Mouse (Mus musculus) stomach, postnatal 0 days (tissue): ENCODE results near the gene 1700010B08Rik. TPM values are rescaled to one million over a fixed set of nuclear protein-coding genes. Genes with fewer than 3 reads are reported as not detected.
A peak's percentile ranks its signal among the peaks of the same experiment; 100 is the strongest.
"Not testable (repeated sequence)": the region's sequence is repeated elsewhere in the genome, so short reads cannot be mapped to it uniquely, and the experiment has no call there.

ENCODE experiments used
- ATAC-seq: fragments of 200-750 bp; cut with Nextera tagmentation; 2 replicates; pipeline ENCODE4 v1.8.0; 2017; ENCODE audit not compliant: low FRiP score, low TSS enrichment
- DNase-seq: peaks from one replicate; pipeline ENCODE4 v3.0.0-alpha.2; 2016; ENCODE audit warnings: low spot score
- H3K27ac ChIP-seq: fragments of 300-500 bp; sonication (generic); replicated peaks from 2 replicates; pipeline ENCODE4 v1.5.1; 2014; ENCODE audit warnings: mild to moderate bottlenecking, control low read depth
- H3K27me3 ChIP-seq: fragments of 300-500 bp; sonication (generic); 2 replicates; pipeline ENCODE4 v1.6.1; 2014; ENCODE audit warnings: low read length; ENCODE audit not compliant: control insufficient read depth, insufficient read depth
- H3K36me3 ChIP-seq: fragments of 300-500 bp; sonication (generic); 2 replicates; pipeline ENCODE4 v1.6.1; 2014; ENCODE audit warnings: low read length, mixed read lengths; ENCODE audit not compliant: control insufficient read depth, insufficient read depth
- H3K4me1 ChIP-seq: fragments of 300-500 bp; sonication (generic); replicated peaks from 2 replicates; pipeline ENCODE4 v1.6.1; 2014; ENCODE audit warnings: antibody characterized with exemption; ENCODE audit not compliant: control insufficient read depth, insufficient read depth
- H3K4me2 ChIP-seq: fragments of 300-500 bp; sonication (generic); replicated peaks from 2 replicates; pipeline ENCODE4 v1.6.1; 2014; ENCODE audit warnings: low read depth, mild to moderate bottlenecking, control low read depth, moderate library complexity
- H3K4me3 ChIP-seq: fragments of 300-500 bp; sonication (generic); 2 replicates; pipeline ENCODE4 v1.5.1; 2014; ENCODE audit warnings: low read depth, low read length, control low read depth
- H3K9ac ChIP-seq: fragments of 300-500 bp; sonication (generic); 2 replicates; pipeline ENCODE4 v1.6.1; 2014; ENCODE audit warnings: mild to moderate bottlenecking, low read length, control low read depth, mixed read lengths
- H3K9me3 ChIP-seq: fragments of 300-500 bp; sonication (generic); 2 replicates; pipeline ENCODE4 v1.6.1; 2016; ENCODE audit warnings: low read length; ENCODE audit not compliant: control insufficient read depth
- CTCF ChIP-seq: IDR thresholded peaks from 2 replicates; pipeline ENCODE4 v1.5.1; 2016; ENCODE audit warnings: antibody characterized with exemption, low read depth, mild to moderate bottlenecking, moderate library complexity
- EP300 ChIP-seq: optimal IDR thresholded peaks from 2 replicates; pipeline ENCODE3; 2016; ENCODE audit warnings: antibody characterized with exemption
- WGBS: fragments of 180-500 bp; shearing (Covaris S2); extraction: QIAGEN DNeasy Blood & Tissue Kit; methylation state at CpG from one replicate; pipeline ENCODE4 v1.1.7; 2014; 5-methylcytosine and 5-hydroxymethylcytosine counted together
- polyA plus RNA-seq: library from polyadenylated mRNA; unstranded; fragments of >200 nt; fragmentation: Nextera tagmentation; extraction: Ambion mirVana; gene quantifications from 2 replicates; pipeline ENCODE4 v1.2.1, GENCODE M21; 2015

Gene 1700010B08Rik
- polyA plus RNA-seq, 1 experiment from 2014 or later, result not detected

DNA sequence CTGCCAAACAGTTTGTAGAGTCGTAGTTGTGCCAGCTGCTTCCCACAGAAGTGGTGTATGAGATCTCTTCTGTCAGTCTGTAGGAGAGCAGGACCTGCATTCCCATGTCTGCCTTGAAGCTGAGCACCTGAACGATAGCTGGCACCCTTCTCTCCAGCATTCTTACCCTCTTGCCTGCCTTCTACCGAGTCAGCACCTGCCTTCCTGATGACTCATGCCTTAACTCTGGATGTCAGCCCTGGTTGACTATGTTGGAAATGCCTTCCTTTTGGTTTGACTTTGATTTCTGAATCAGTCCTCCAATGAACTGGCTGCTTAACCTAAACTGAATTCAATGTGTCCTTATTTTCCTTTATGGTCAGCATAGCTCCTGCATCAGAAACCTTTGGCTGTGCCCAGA is 20.4 kb upstream of the 1700010B08Rik start:
- no peaks in the 10 kb centered on the region for H3K27me3 ChIP-seq
- H3K27ac ChIP-seq, result no peak overlapping the region
- H3K4me3 ChIP-seq, result no peak overlapping the region
- H3K36me3 ChIP-seq, result peaks cover 25% of the 10 kb centered on the region
- no peak for ATAC-seq
- no peaks in the 10 kb centered on the region for H3K4me1 ChIP-seq
- no peak for DNase-seq
- TF ChIP-seq EP300, result no peak
- TF ChIP-seq CTCF, result no peak
- no peak overlapping the region for H3K4me2 ChIP-seq
- H3K9ac ChIP-seq, result no peak overlapping the region
- no peaks in the 10 kb centered on the region for H3K9me3 ChIP-seq
- 53% methylated on average over 3 of the region's 3 CpGs for WGBS

DNA sequence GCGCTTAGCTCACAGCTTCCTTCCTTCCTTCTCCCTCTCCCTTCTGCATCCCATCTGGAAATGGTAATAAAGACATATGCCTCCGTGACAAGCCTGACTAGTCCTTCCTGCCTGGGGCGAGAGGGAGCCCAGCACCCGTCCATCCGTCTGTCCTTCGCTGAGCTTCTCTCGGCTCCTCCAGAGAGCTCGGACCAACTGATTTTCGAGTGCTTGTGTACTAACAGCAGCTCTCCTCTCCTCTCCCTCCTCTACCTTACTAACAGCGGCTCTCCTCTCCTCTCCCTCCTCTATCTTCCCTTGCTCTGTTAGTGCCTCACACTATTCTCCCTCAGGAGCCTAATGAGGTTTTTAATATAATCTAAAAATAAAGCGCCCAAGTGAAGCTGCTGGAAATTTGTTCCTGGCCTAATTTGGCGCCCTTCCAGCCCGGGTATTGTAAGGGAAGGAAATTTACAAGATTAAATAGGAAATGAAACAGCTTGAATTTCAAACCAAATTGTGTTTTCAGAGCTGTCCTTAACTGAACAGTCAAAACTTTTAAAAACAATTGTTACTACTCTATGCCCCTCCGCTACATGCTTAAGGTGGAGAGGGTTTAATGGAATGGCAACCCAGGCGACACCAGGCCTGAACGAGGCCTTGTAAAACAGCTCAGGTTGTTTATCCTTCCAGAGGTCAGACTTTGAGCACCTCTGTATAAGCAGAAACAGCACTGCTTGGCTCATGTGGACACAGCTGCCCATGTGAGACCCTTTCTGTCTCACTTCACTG is 16.9 kb upstream of the 1700010B08Rik start:
- H3K4me1 ChIP-seq, result no peaks in the 10 kb centered on the region
- H3K27me3 ChIP-seq, result no peaks in the 10 kb centered on the region
- TF ChIP-seq EP300 (no peak), CTCF (no peak)
- H3K36me3 ChIP-seq, result peaks cover 21% of the 10 kb centered on the region
- no peaks in the 10 kb centered on the region for H3K9me3 ChIP-seq
- ATAC-seq (no peak), DNase-seq (no peak)
- H3K9ac ChIP-seq, result no peak overlapping the region
- 66% methylated on average over 16 of the region's 16 CpGs for WGBS
- H3K4me2 ChIP-seq, result no peak overlapping the region
- no peak overlapping the region for H3K4me3 ChIP-seq
- 0 out of 2 replicates have a peak overlapping the region, but pooled peaks have one; percentile 18 for H3K27ac ChIP-seq

DNA sequence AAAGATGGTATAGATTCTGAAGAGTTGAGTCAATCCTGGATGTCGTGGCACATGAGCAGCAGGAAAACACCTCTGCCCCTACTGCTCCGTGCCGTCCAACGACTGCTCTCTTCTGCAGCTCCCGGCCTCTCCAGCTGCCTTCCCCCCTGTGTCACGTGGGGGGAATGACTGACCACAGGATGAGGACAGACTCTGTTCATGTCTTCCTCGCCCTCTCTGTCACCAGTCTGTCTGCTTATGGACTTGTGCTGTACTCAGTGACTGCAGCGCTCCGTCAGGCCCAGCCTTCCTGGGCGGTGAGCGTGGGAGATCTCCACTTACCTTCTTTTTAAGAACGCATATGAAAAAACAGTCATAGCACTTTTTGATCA is 16.4 kb upstream of the 1700010B08Rik start:
- Histone ChIP-seq H3K27ac (no peak overlapping the region), H3K9me3 (no peaks in the 10 kb centered on the region), H3K4me2 (no peak overlapping the region), H3K36me3 (peaks cover 19% of the 10 kb centered on the region), H3K4me3 (no peak overlapping the region), H3K9ac (no peak overlapping the region), H3K4me1 (no peaks in the 10 kb centered on the region), H3K27me3 (no peaks in the 10 kb centered on the region)
- no peak for DNase-seq
- ATAC-seq, result no peak
- 77% methylated on average over 12 of the region's 12 CpGs for WGBS
- TF ChIP-seq CTCF (no peak), EP300 (no peak)

DNA sequence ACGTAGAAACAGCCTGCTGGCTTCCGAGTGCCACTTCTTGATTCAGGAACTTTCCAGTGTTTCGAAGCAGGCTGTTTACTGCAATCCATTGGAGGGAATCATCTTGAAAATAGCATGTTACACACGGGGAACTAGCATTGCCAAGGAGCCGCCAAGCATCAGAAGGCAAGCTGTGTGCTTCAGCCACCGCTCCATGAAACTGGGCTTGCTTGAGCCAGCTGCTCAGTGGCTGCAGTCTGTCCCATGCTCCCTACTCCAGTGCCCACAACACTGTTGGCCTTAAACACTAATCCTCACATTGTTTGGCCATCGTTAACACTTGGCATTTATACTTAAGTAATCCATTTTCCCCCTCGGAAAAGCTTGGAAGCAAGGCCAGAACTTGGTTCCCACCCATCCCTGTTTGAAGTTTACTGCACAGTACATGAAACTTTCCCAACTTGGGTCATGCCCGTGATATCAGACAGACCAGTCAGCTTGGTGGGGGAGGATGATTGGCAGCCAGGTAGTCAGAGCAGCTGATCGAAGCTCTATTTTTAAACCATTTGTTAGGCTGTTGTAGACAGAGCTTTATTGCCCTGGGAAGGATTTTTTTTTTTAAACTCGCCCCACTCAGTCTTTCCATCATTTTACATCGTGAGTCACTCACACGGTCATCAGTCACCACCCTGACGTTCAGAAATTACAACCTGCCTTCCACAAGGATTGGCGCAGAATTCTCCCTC is 13.2 kb upstream of the 1700010B08Rik start:
- no peak overlapping the region for H3K27ac ChIP-seq
- WGBS, result 75% methylated on average over 15 of the region's 15 CpGs
- no peak overlapping the region for H3K4me2 ChIP-seq
- ATAC-seq, result peak; percentile 34; the same call in 1 of the 2 replicates
- DNase-seq, result no peak
- no peak overlapping the region for H3K4me3 ChIP-seq
- H3K4me1 ChIP-seq, result no peaks in the 10 kb centered on the region
- no peaks in the 10 kb centered on the region for H3K27me3 ChIP-seq
- TF ChIP-seq EP300 (no peak), CTCF (no peak)
- H3K9ac ChIP-seq, result no peak overlapping the region
- peaks cover 13% of the 10 kb centered on the region for H3K36me3 ChIP-seq
- H3K9me3 ChIP-seq, result no peaks in the 10 kb centered on the region

DNA sequence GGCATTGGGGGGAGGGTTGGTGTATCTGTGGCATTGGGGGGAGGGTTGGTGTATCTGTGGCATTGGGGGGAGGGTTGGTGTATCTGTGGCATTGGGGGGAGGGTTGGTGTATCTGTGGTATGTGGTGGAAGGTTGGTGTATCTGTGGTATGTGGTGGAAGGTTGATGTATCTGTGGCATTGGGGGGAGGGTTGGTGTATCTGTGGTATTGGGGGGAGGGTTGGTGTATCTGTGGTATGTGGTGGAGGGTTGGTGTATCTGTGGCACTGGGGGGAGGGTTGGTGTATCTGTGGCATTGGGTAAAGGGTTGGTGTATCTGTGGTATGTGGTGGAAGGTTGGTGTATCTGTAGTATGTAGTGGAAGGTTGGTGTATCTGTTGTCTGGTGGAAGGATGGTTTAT is 11.6 kb upstream of the 1700010B08Rik start:
- not testable (repeated sequence) for H3K4me3 ChIP-seq, H3K4me2 ChIP-seq, H3K9ac ChIP-seq, DNase-seq, H3K9me3 ChIP-seq, H3K36me3 ChIP-seq, H3K4me1 ChIP-seq, H3K27me3 ChIP-seq, H3K27ac ChIP-seq, ATAC-seq

DNA sequence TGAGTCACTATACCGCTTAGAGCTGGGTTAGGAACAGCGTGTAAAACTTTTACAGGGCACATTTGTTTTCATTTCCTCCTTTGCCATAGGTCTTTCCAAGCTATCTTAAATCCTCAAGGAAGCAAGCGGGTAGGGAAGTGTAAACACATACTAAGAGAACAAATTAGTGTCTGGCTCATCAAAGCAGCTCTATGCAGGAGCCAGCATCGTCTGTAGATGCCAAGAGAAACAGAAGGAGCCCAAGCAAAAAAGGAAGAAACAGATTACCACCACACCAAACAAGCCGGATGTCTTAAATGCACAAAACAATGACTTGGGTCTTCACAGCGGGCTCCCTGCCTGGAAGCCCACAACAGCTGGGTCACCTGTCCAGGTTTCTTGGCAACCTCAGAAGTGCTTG is 9.0 kb upstream of the 1700010B08Rik start:
- DNase-seq (no peak), ATAC-seq (no peak)
- Histone ChIP-seq H3K27me3 (no peaks in the 10 kb centered on the region), H3K9me3 (no peaks in the 10 kb centered on the region), H3K4me1 (no peaks in the 10 kb centered on the region), H3K4me3 (no peak overlapping the region), H3K4me2 (no peak overlapping the region), H3K36me3 (peaks cover 2% of the 10 kb centered on the region; the same call in 1 of the 2 replicates), H3K27ac (no peak overlapping the region), H3K9ac (no peak overlapping the region)
- 53% methylated on average over 6 of the region's 6 CpGs for WGBS
- TF ChIP-seq CTCF (no peak), EP300 (no peak)
